Mouse (Mus musculus) ES-Bruce4 (cell line): ENCODE results near the gene Lnx2. TPM values are rescaled to one million over a fixed set of nuclear protein-coding genes. Genes with fewer than 3 reads are reported as not detected.

Experiments
- H3K27ac ChIP-seq: 2 replicates; pipeline ENCODE4 v1.5.1; 2012; ENCODE audit warnings: low read length, inconsistent platforms; ENCODE audit not compliant: insufficient read depth
- H3K27me3 ChIP-seq: 2 replicates; pipeline ENCODE4 v1.6.1; 2012; ENCODE audit warnings: mild to moderate bottlenecking, low read length, inconsistent platforms; ENCODE audit not compliant: control insufficient read depth, poor library complexity, insufficient read depth, severe bottlenecking
- H3K36me3 ChIP-seq: 2 replicates; pipeline ENCODE4 v1.6.1; 2012; ENCODE audit warnings: inconsistent platforms, mild to moderate bottlenecking, low read length, moderate library complexity; ENCODE audit not compliant: control insufficient read depth, poor library complexity, insufficient read depth, severe bottlenecking
- H3K4me1 ChIP-seq: one replicate; pipeline ENCODE4 v1.8.1; 2011; ENCODE audit warnings: low read length; ENCODE audit not compliant: control insufficient read depth, insufficient read depth
- H3K4me3 ChIP-seq: 2 replicates; pipeline ENCODE4 v1.5.1; 2011; ENCODE audit warnings: low read depth, mild to moderate bottlenecking, low read length
- H3K9ac ChIP-seq: 2 replicates; pipeline ENCODE4 v1.6.1; 2012; ENCODE audit warnings: low read depth, mild to moderate bottlenecking, inconsistent platforms; ENCODE audit not compliant: poor library complexity, severe bottlenecking
- H3K9me3 ChIP-seq: replicated peaks from 2 replicates; pipeline ENCODE4 v1.6.1; 2012; ENCODE audit warnings: mild to moderate bottlenecking, low read length, inconsistent platforms; ENCODE audit not compliant: control insufficient read depth, poor library complexity, insufficient read depth, severe bottlenecking
- CTCF ChIP-seq: IDR thresholded peaks from one replicate; pipeline ENCODE4 v1.8.1; 2011; ENCODE audit warnings: low read depth, low read length
- EP300 ChIP-seq: IDR thresholded peaks from 2 replicates; pipeline ENCODE4 v1.6.1; 2011; ENCODE audit warnings: low read depth, low read length; ENCODE audit not compliant: insufficient read depth
- POLR2A ChIP-seq: IDR thresholded peaks from one replicate; pipeline ENCODE4 v1.8.1; 2011; ENCODE audit warnings: low read length; ENCODE audit not compliant: insufficient read depth
- polyA plus RNA-seq: library from polyadenylated mRNA; stranded (reverse); fragments of >200 nt; gene quantifications from 2 replicates; pipeline ENCODE4 v1.2.4, GENCODE M21; 2011; ENCODE audit warnings: low read depth; ENCODE audit not compliant: missing spikeins, insufficient read depth, insufficient read length

The Lnx2 gene
- polyA plus RNA-seq, 1 experiment, result 9.0 TPM

DNA sequence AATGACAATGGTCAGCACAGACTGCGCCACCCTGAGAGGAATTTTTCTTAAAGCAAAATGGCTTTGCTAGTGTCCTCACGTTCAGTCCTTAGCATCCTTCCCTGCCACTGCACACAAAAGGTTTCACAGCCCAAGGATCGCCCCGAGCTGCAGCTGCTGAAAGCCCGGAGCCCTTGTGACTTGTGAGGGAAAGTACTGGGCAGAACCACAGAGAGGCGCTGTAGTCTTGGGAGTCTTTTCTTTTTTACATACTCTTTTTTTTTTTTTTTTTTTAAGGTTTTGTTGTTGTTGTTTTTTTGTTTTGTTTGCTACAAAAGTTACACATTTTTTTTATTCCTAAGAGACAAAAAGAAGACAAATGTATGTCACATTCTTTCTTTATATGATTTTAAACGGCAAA, 38.4 kb upstream of the Lnx2 start:
- Histone ChIP-seq H3K9ac (no peak overlapping the region), H3K9me3 (no peaks in the 10 kb centered on the region), H3K36me3 (no peaks in the 10 kb centered on the region), H3K4me1 (no peaks in the 10 kb centered on the region), H3K4me3 (no peak overlapping the region), H3K27me3 (no peaks in the 10 kb centered on the region), H3K27ac (no peak overlapping the region)
- TF ChIP-seq CTCF, result peak; percentile 12
- no peak for TF ChIP-seq POLR2A

DNA sequence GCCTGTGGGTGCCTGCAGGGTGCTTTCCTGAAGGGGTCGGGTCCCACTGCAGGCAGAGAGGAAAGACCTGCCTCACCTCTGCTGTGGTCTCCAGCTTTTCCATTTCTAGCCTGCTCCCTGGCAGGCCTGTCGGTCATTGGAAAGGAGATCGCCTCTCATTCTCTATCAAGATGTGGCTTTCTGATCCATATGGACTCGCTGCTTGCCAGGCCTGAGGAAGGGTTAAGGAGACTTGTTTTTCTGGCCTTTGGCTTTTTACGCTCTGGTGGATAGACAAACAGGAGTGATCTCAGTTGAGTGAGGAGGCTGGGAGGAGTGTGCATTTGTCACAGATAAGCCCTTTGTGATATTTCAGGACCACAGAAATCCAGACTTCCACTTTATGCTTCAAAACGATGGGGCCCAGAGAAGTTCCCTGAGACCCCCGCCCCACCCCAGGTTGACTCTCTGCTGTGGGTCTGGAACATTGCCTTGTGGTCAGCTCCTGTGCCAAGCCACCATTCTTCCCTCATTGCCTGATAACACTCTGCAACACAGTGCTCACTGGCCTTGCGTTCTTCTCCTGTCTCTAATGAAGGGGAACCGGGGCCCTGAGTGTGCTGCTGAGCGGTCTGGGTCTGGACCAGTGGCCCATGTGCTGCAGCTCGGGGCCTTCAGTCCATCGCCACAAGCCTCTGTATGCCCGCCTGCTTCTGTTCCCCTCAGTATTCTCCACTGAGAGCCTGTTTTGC, 32.6 kb upstream of the Lnx2 start:
- Histone ChIP-seq H3K36me3 (peaks cover 7% of the 10 kb centered on the region), H3K27ac (no peak overlapping the region)

DNA sequence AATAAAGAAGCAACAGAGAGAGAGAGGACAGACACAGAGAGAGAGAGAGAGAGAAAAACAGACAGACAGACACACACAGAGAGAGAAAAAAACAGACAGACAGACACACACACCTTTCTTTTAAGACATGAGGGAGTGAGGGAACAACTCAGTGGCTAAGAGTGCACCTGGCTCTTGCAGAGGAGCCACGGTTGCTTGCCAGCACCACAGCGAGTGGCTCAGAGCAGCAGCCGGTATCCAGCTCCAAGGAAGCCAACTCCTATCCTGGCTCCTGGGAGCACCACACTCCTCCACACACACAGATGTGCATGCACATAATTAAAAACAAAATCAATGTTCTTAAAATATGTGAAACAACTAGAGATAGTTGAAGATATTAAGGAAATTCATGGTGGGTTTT, 30.9 kb upstream of the Lnx2 start:
- Histone ChIP-seq H3K9me3 (no peaks in the 10 kb centered on the region), H3K4me3 (no peak overlapping the region), H3K9ac (no peak overlapping the region), H3K27me3 (no peaks in the 10 kb centered on the region), H3K36me3 (peaks cover 7% of the 10 kb centered on the region), H3K4me1 (no peaks in the 10 kb centered on the region), H3K27ac (no peak overlapping the region)
- TF ChIP-seq POLR2A, result no peak
- TF ChIP-seq EP300, result no peak
- no peak for TF ChIP-seq CTCF

More for the DNA sequence above, 32.6 kb upstream of the Lnx2 start:
- no peaks in the 10 kb centered on the region for H3K27me3 ChIP-seq
- H3K4me3 ChIP-seq, result no peak overlapping the region
- H3K9ac ChIP-seq, result no peak overlapping the region
- H3K4me1 ChIP-seq, result no peaks in the 10 kb centered on the region
- H3K9me3 ChIP-seq, result no peaks in the 10 kb centered on the region
- no peak for TF ChIP-seq CTCF
- no peak for TF ChIP-seq EP300
- no peak for TF ChIP-seq POLR2A

GRCm38 (mm10) chr5:147102295-147102694, 25.9 kb upstream of the Lnx2 start:
- Histone ChIP-seq H3K4me3 (no peak overlapping the region), H3K27ac (no peak overlapping the region), H3K9me3 (no peaks in the 10 kb centered on the region), H3K36me3 (peaks cover 7% of the 10 kb centered on the region), H3K4me1 (no peaks in the 10 kb centered on the region), H3K27me3 (no peaks in the 10 kb centered on the region), H3K9ac (no peak overlapping the region)
- TF ChIP-seq CTCF (no peak), EP300 (no peak), POLR2A (no peak)

GRCm38 (mm10) chr5:147100180-147100579, 23.8 kb upstream of the Lnx2 start:
- no peaks in the 10 kb centered on the region for H3K27me3 ChIP-seq

GRCm38 (mm10) chr5:147098667-147099066, 22.3 kb upstream of the Lnx2 start:
- no peak overlapping the region for H3K27ac ChIP-seq
- no peak for TF ChIP-seq CTCF
- no peak for TF ChIP-seq POLR2A
- TF ChIP-seq EP300, result no peak
- H3K9me3 ChIP-seq, result no peaks in the 10 kb centered on the region
- H3K9ac ChIP-seq, result no peak overlapping the region
- no peaks in the 10 kb centered on the region for H3K4me1 ChIP-seq
- no peaks in the 10 kb centered on the region for H3K27me3 ChIP-seq
- H3K4me3 ChIP-seq, result no peak overlapping the region
- H3K36me3 ChIP-seq, result peaks cover 3% of the 10 kb centered on the region

More at GRCm38 (mm10) chr5:147100180-147100579, 23.8 kb upstream of the Lnx2 start:
- Histone ChIP-seq H3K4me1 (no peaks in the 10 kb centered on the region), H3K4me3 (no peak overlapping the region), H3K9ac (no peak overlapping the region), H3K9me3 (no peaks in the 10 kb centered on the region), H3K27ac (no peak overlapping the region), H3K36me3 (peaks cover 4% of the 10 kb centered on the region)
- no peak for TF ChIP-seq CTCF
- no peak for TF ChIP-seq EP300
- TF ChIP-seq POLR2A, result no peak
